Mouse (Mus musculus) adrenal gland, postnatal 36 days (tissue): ENCODE measurements around the gene Aspg. TPM values are rescaled to one million over a fixed set of nuclear protein-coding genes. Genes with fewer than 3 reads are reported as not detected.

Source experiments
- DNase-seq, 2 experiments: peaks; one replicate each; pipeline ENCODE4 v3.0.0; 2021; ENCODE audit warnings: mixed read lengths in 1 of 2
- long read RNA-seq, 2 experiments: library from polyadenylated mRNA; stranded (forward); transcript quantifications; one replicate each; pipeline ENCODE4 v2.0.0; 2021; ENCODE audit warnings: borderline sequencing depth in 2 of 2
- total RNA-seq, 2 experiments: library from RNA; stranded (reverse); gene quantifications; 2 replicates each; pipeline ENCODE4 v1.2.3; 2021

The Aspg gene
- 10 to 100 TPM; 23.9 to 38.3 TPM for total RNA-seq
- long read RNA-seq, experiment 1, transcript Aspg-201 (15 exons, 2,722 nt): major isoform, 22 of 36 reads
- long read RNA-seq, experiment 1, partial matches to known transcripts: 2 of 36 reads
- long read RNA-seq, experiment 1, other reads (novel, unspliced or antisense): 12 of 36 reads
- long read RNA-seq, experiment 2, transcript Aspg-201 (15 exons, 2,722 nt): major isoform, 11 of 29 reads
- long read RNA-seq, experiment 2, partial matches to known transcripts: 6 of 29 reads
- long read RNA-seq, experiment 2, other reads (novel, unspliced or antisense): 12 of 29 reads

- peak in 1 of 2 experiments; percentile 42 for DNase-seq
These were observed at the start of gene Aspg for GRCm38 (mm10) chr12:112106541-112106971. Gene Aspg, plus strand, starts transcription at chr12:112106679.

- DNase-seq: peak; percentile 83 to 87
These were observed 28.8 kb upstream of the Aspg start for GRCm38 (mm10) chr12:112077651-112078050.

DNA sequence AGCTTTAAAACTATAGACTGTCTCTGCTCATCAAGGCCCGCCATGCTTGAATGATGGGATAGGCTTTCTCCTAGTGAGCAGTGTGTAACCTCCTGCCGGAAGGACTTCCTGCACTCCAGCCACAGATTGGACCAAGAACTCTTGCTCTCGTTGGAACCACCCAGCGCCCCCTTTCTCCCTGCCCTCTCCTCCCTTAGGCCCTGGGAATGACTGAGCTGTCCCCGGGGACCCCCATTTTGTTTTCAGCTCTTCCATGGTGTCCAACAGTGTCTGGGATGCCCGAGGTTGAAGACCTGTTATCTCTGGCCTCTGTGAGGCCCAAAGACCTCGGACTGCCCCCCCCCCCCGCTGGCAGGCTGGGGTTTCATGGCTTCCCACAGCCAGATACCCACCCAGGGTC is 26.6 kb upstream of the Aspg start:
- no peak for DNase-seq

GRCm38 (mm10) chr12:112080911-112081310 is 25.6 kb upstream of the Aspg start:
- DNase-seq: no peak

DNA sequence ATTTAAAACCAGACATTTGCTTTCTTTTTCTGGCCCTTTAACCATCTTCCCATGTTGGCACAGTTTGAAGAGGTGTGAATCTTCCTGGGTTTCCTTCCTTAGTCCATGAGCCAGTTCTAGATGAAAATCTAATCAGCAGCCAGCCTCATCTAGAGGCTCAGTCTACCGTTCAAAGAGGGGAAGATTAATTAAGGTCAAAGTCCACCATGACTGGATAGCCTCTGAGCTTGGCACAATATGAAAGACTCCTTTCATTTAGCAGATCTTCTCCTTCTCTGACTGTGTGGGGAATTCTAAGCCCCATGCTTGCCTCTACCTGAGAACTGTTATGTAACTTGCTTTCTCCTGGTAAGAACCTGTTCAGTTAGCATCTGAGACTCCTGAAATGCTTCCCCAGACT is 24.2 kb upstream of the Aspg start:
- DNase-seq: no peak

- DNase-seq: no peak
These were observed 20.2 kb upstream of the Aspg start for GRCm38 (mm10) chr12:112086250-112086649.

GRCm38 (mm10) chr12:112086726-112087125 is 19.8 kb upstream of the Aspg start:
- DNase-seq: no peak

GRCm38 (mm10) chr12:112088609-112089324 is 17.7 kb upstream of the Aspg start:
- no peak for DNase-seq

- peak; percentile 66 to 69 for DNase-seq
These were observed 15.4 kb upstream of the Aspg start for GRCm38 (mm10) chr12:112091054-112091453.

GRCm38 (mm10) chr12:112094261-112094880 is 12.1 kb upstream of the Aspg start:
- DNase-seq: no peak

DNA sequence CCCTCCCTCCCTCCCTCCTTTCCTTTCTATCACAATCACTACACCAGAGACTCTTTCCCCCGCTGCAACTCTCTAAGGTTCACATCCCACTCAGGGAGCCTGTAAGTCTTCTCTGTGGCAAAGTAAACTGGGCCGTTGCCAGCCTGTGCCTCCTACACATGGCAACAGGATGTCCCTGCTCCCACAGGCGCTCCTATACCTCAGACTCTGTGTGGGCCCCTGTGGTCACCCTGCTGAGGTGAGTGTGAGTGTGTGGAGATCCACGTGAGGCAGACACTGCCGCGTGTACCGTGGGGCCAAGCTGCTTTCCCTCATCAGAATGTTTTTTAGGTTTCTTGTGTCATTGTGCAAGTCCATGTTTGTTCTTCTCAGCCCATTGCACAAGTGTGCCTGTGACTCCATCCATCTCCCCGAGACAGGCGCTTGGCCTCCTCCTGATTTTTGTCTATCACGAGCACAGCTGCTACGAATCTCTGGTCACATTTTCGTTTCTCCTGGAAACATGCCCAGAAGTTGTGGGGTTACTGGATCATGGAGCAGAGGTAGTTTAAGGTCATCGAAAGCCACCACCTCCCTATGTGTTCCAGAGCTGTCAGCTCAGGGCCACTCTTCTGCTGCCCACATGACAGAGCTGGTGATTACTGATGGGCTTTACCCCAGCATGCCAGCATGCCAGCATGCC is 10.3 kb upstream of the Aspg start:
- DNase-seq: peak; percentile 75 to 76

GRCm38 (mm10) chr12:112096733-112097117 is 9.8 kb upstream of the Aspg start:
- no peak for DNase-seq

DNA sequence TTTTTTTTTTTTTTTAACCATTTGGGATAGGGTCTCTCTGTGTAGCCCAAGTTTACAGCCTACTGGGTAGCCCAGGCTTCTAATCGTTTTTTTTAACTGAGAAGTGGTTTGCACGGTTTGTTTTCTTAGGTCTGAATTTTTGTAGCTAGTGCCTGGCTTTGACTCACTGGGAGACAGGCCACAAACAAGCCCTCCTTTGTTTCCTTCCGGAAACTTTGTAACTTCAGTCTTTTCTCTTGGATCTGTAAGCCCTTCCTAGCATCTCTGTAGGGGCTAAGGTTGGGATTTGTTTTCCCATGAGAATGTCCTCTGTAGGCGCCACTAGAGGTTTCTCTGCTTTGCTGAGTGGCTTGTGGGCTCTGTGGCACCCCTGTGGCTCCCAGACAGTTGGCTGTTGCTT is 6.4 kb upstream of the Aspg start:
- no peak for DNase-seq

DNA sequence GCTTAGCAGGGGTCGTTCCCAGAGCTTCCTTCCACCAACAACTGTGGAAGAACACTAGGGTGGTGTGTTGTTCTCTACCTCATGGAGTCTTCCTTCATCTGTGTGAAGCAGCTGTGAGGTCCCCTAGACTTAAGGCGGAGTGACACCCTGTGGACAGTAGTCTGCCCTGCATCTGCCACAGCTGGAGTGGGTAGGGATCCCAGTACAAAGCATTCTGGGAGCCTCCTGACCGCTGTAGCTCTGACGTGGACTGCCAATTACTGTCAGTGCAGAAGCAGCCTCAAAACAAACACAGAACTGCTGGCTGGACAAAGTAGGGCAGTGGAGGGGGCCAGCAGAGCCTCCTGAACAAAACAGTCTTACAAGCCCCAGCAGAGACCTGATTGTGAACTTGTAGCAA is 5.4 kb upstream of the Aspg start:
- no peak for DNase-seq

GRCm38 (mm10) chr12:112103179-112103578 is 3.3 kb upstream of the Aspg start:
- DNase-seq: no peak

- DNase-seq: no peak
These were observed 1.6 kb upstream of the Aspg start for GRCm38 (mm10) chr12:112104890-112105289.

- DNase-seq: no peak
These were observed 1.2 kb downstream of the Aspg start for GRCm38 (mm10) chr12:112107685-112108084.

- peak in 1 of 2 experiments; percentile 39 for DNase-seq
These were observed 2.4 kb downstream of the Aspg start for GRCm38 (mm10) chr12:112108696-112109445.

DNA sequence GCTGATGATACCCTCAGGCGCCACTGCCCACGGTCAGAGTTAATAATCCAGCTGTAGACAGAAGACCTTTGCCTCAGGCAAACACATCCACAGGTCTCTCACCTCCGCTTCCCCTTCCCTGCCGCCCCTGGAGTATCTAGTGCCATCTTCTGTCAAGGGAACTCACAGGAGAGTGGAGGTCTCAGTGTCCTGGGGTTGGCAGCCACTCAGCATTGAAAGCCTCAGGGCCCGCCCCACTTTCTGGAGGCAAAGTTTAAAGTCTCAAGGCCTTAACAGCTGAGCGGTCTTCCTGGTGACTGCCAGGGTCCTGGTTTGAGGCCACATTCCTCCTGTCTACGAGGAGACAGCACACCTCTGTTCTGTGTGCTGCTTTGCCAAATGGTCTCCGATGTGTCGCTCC is 3.2 kb downstream of the Aspg start:
- no peak for DNase-seq

GRCm38 (mm10) chr12:112111323-112111722 is 4.8 kb downstream of the Aspg start:
- DNase-seq: peak; percentile 67 to 76

DNA sequence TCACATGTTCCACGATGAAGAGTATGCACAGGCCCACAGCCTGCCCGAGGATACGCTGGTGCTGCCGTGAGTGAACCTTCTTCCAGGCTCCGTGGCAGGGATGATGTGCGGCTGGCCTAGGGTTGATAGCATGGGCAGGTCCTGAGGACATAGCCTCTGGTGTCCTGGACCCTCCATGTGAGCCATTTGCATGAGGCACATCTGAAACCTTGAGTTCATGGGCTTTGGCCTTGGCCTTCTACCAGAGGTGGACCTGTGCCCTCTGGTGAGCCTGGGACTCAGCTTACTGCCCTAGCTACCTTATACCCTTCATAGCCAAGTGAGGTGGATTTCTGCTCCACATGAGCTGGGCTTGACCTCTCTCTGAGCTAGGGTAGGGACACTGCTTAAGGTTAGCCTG is 5.8 kb downstream of the Aspg start:
- DNase-seq: no peak
